10 mouse cellular contexts compared by ENCODE assay signal in the genomic region with DNA sequence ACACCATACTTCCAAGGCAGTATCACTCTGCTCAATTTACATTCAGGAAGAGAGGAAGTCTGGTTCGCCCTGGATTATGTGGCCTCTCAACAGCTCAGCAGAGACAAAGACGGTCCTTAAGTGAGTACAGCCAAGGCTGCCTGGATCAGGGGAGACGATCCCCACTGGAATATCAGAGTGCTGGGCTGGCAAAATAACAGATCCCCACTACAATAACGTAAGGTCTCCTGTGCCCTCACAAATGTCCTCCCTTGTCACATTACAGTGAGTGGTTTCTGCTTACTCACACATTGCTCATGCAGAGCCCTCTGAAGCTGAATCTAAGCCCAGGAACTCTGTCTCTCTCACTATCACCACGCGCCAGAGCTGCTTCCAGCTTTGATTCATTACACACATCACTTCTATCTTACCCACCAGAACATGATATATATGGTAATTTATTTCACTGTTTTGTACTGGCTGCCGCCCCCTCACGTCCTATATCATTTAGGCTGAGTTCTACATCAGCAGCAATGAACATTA.
A peak's percentile ranks its signal among the peaks of the same experiment; 100 is the strongest.
DNase-seq lines count a peak whose midpoint lies in the region; ATAC-seq and TF ChIP-seq lines count a peak whose summit lies in the region.
"Had no signal": no experiment of that assay in that cellular context is flagged by ENCODE, and none has a peak within 500 bp of the region (broad histone marks: within the 10 kb centered on the region; RNA-seq: fewer than 3 reads in every experiment).

No protein-coding gene starts in this region.

- no peak for TF ChIP-seq CTCF in stomach, postnatal 0 days (IDR thresholded peaks at IDR 0.05; ENCODE audit: low read depth)

- H3K9ac ChIP-seq in hindbrain, embryonic 13.5 days, result no peak overlapping the region
- no peak overlapping the region for H3K9ac ChIP-seq in midbrain, embryonic 15.5 days
- no peak overlapping the region for H3K9ac ChIP-seq in stomach, postnatal 0 days (ENCODE audit: low read length)

- no peak for TF ChIP-seq EP300 in stomach, postnatal 0 days (optimal IDR thresholded peaks at IDR 0.05)

- no peak overlapping the region for H3K4me2 ChIP-seq in hindbrain, embryonic 13.5 days
- no peak overlapping the region for H3K4me2 ChIP-seq in midbrain, embryonic 15.5 days
- no peak overlapping the region for H3K4me2 ChIP-seq in stomach, postnatal 0 days (replicated peaks; ENCODE audit: low read depth)

- H3K4me3 ChIP-seq in hindbrain, embryonic 13.5 days, result no peak overlapping the region
- H3K4me3 ChIP-seq in midbrain, embryonic 15.5 days, result no peak overlapping the region
- no peak overlapping the region for H3K4me3 ChIP-seq in stomach, postnatal 0 days (ENCODE audit: low read depth, low read length)
- H3K4me3 ChIP-seq: heart, embryonic 10.5 days had no signal

- H3K9me3 ChIP-seq in hindbrain, embryonic 13.5 days, result no peaks in the 10 kb centered on the region
- no peaks in the 10 kb centered on the region for H3K9me3 ChIP-seq in midbrain, embryonic 15.5 days
- H3K9me3 ChIP-seq in stomach, postnatal 0 days (ENCODE audit: control insufficient read depth, low read length), result no peaks in the 10 kb centered on the region
- H3K9me3 ChIP-seq: heart, embryonic 10.5 days had no signal

- peaks cover 7% of the 10 kb centered on the region for H3K4me1 ChIP-seq in hindbrain, embryonic 13.5 days (replicated peaks)
- H3K4me1 ChIP-seq in midbrain, embryonic 15.5 days, result peaks cover 7% of the 10 kb centered on the region; the same call in 1 of the 2 replicates
- H3K4me1 ChIP-seq in stomach, postnatal 0 days (replicated peaks; ENCODE audit: control insufficient read depth, insufficient read depth), result no peaks in the 10 kb centered on the region
- H3K4me1 ChIP-seq: heart, embryonic 10.5 days had no signal

- H3K36me3 ChIP-seq in hindbrain, embryonic 13.5 days, result no peaks in the 10 kb centered on the region
- H3K36me3 ChIP-seq in midbrain, embryonic 15.5 days (replicated peaks), result no peaks in the 10 kb centered on the region
- H3K36me3 ChIP-seq in stomach, postnatal 0 days (ENCODE audit: control insufficient read depth, insufficient read depth, low read length), result no peaks in the 10 kb centered on the region
- H3K36me3 ChIP-seq: heart, embryonic 10.5 days had no signal

- ATAC-seq in hindbrain, embryonic 13.5 days (ENCODE audit: low FRiP score), result peak; percentile 84
- peak; percentile 85 for ATAC-seq in midbrain, embryonic 15.5 days (replicated peaks)
- ATAC-seq in stomach, postnatal 0 days (ENCODE audit: low FRiP score, low TSS enrichment), result no peak

- peak overlapping the region; percentile 80 for H3K27ac ChIP-seq in hindbrain, embryonic 13.5 days
- H3K27ac ChIP-seq in midbrain, embryonic 15.5 days, result peak overlapping the region; percentile 36; the same call in 1 of the 2 replicates
- H3K27ac ChIP-seq in stomach, postnatal 0 days (replicated peaks), result no peak overlapping the region
- H3K27ac ChIP-seq: heart, embryonic 10.5 days had no signal

- peak; percentile 42 for DNase-seq in 3134 (ENCODE audit: extremely low read depth, insufficient read length, low spot score)
- DNase-seq in adrenal gland, adult 2 months, result peak; percentile 73
- DNase-seq in cerebellum, adult 9-11 months, result no peak
- DNase-seq in stomach, postnatal 0 days (ENCODE audit: low spot score), result no peak
- DNase-seq in ovary, postnatal 10 days (ENCODE audit: low spot score), result no peak
- DNase-seq in heart, adult 11 months, result no peak
- DNase-seq: cerebellum, postnatal 36 days had no signal

- no peaks in the 10 kb centered on the region for H3K27me3 ChIP-seq in hindbrain, embryonic 13.5 days
- H3K27me3 ChIP-seq in midbrain, embryonic 15.5 days (replicated peaks), result no peaks in the 10 kb centered on the region
- no peaks in the 10 kb centered on the region for H3K27me3 ChIP-seq in stomach, postnatal 0 days (ENCODE audit: control insufficient read depth, insufficient read depth, low read length)

- 56% methylated on average over 8 of the region's 8 CpGs for WGBS in hindbrain, embryonic 13.5 days
- 55% methylated on average over 8 of the region's 8 CpGs for WGBS in midbrain, embryonic 15.5 days
- 49% methylated on average over 8 of the region's 8 CpGs for WGBS in stomach, postnatal 0 days

Comparison
In these comparisons a context has a peak if more than half of its experiments do, and no peak if none do; other contexts are left out.
1. DNase-seq: peak in 3134 (single experiment) and adrenal gland, adult 2 months (single experiment); none in cerebellum, adult 9-11 months (single experiment), stomach, postnatal 0 days (single experiment), ovary, postnatal 10 days (single experiment) and heart, adult 11 months (single experiment).